Mouse (Mus musculus) limb, embryonic 13.5 days (tissue): Measurements from ENCODE around the gene Prkag2. TPM values are rescaled to one million over a fixed set of nuclear protein-coding genes. Genes with fewer than 3 reads are reported as not detected.
A peak's percentile ranks its signal among the peaks of the same experiment; 100 is the strongest.

Source experiments
- ATAC-seq: fragments of 200-750 bp; cut with Nextera tagmentation; 2 replicates; pipeline ENCODE4 v1.8.0; 2017; ENCODE audit warnings: low read depth, moderate number of reproducible peaks, moderate TSS enrichment; ENCODE audit not compliant: low FRiP score
- H3K27ac ChIP-seq: fragments of 300-500 bp; sonication (generic); 2 replicates; pipeline ENCODE4 v1.5.1; 2015; ENCODE audit warnings: inconsistent platforms, mild to moderate bottlenecking, moderate library complexity
- H3K27me3 ChIP-seq: fragments of 300-500 bp; sonication (generic); 2 replicates; pipeline ENCODE4 v1.6.1; 2015; ENCODE audit warnings: mild to moderate bottlenecking, inconsistent platforms
- H3K36me3 ChIP-seq: fragments of 300-500 bp; sonication (generic); 2 replicates; pipeline ENCODE4 v1.6.1; 2015; ENCODE audit warnings: inconsistent platforms, mild to moderate bottlenecking, moderate library complexity
- H3K4me1 ChIP-seq: fragments of 300-500 bp; sonication (generic); 2 replicates; pipeline ENCODE4 v1.6.1; 2015; ENCODE audit warnings: inconsistent platforms
- H3K4me2 ChIP-seq: fragments of 300-500 bp; sonication (generic); replicated peaks from 2 replicates; pipeline ENCODE4 v1.6.1; 2015; ENCODE audit warnings: inconsistent platforms, mild to moderate bottlenecking, moderate library complexity
- H3K4me3 ChIP-seq: fragments of 300-500 bp; sonication (generic); 2 replicates; pipeline ENCODE4 v1.5.1; 2015; ENCODE audit warnings: moderate library complexity, mild to moderate bottlenecking, inconsistent platforms
- H3K9ac ChIP-seq: fragments of 300-500 bp; sonication (generic); 2 replicates; pipeline ENCODE4 v1.6.1; 2015; ENCODE audit warnings: mild to moderate bottlenecking, inconsistent platforms
- H3K9me3 ChIP-seq: fragments of 300-500 bp; sonication (generic); 2 replicates; pipeline ENCODE4 v1.6.1; 2016; ENCODE audit warnings: inconsistent platforms
- WGBS: fragments of 180-500 bp; shearing (Covaris S2); methylation state at CpG from one replicate; pipeline ENCODE4 v1.1.7; 2015; 5-methylcytosine and 5-hydroxymethylcytosine counted together
- polyA plus RNA-seq: library from polyadenylated mRNA; unstranded; fragments of >200 nt; fragmentation: Nextera tagmentation; extraction: Ambion mirVana; gene quantifications from 2 replicates; pipeline ENCODE4 v1.2.1, GENCODE M21; 2015

Prkag2 gene
- 21.0 and 21.3 TPM in 2 replicates for polyA plus RNA-seq

DNA sequence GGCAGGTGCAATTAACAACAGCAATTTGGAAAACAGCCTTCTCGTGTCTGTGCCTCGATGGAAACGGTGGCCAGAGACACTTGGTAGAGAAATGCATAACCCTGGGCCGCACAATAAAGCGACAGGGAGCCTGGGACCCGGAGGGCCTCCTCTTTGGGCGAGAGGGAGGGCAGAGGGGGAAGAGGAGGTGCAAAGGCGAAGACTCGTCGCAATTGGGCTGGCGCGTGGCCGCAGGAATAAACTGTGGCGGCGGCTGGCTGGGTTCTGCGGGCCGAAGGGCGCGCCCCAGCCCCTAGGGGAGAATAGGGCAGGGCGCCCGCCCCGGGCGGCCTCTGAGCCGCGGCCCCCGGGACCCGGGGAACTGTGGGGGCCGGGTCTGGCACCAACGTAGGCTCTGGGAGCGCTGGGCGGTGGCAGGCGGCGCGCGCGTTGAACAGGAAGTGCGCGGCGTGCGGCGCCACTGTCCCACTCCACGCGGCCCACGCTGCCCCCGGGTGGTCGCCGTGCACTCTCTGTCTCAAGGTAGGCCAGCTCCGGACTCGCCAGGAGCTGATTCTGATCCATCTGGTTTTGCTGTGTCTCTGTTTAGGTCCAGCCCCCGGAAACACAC, at the start of gene Prkag2:
TSS of gene Prkag2 (minus strand) at position 127 of the 610 bp plus-strand sequence.
- Histone ChIP-seq H3K36me3 (no peaks in the 10 kb centered on the region), H3K27me3 (peaks cover 62% of the 10 kb centered on the region), H3K27ac (no peak within 1 kb of the TSS), H3K4me3 (peak within 1 kb of the TSS; percentile 64), H3K4me1 (peaks cover 21% of the 10 kb centered on the region), H3K9ac (peak within 1 kb of the TSS; percentile 68), H3K9me3 (no peaks in the 10 kb centered on the region), H3K4me2 (peak within 1 kb of the TSS; percentile 100)
- under 1% methylated on average over 24 of the region's 50 CpGs for WGBS
- peak; percentile 49 for ATAC-seq

DNA sequence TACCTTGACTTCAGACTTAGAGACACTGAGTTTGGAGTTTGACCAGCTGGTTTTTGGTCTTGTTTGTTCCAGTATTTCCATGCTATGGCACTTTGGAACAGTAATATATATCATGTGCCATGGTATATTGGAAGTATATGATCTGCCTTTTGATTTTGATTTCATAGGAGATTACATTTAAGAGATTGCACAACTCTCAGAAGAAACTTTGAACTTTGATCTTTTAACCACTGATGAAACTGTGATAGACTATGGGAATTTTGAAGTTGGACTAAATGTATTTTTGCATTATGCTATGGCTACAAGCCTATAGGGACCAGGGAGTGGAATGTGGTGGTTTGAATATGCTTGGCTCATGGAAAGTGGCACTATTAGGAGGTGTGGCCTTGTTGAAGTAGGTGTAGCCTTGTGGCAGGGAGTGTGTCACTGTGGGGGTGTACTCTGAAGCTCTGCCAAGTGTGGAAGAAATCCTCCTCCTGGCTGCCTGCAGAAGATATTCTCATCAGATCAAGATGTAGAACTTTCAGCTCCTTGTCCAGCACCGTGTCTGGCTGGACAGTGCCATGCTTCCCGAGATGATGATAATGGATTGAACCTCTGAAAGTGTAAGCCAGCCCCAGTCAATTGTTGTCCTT, 49.0 kb upstream of the Prkag2 start:
- H3K27me3 ChIP-seq = no peaks in the 10 kb centered on the region
- H3K4me3 ChIP-seq = no peak overlapping the region
- H3K4me1 ChIP-seq = no peaks in the 10 kb centered on the region
- WGBS = 74% methylated on average over 2 of the region's 2 CpGs
- no peak for ATAC-seq
- H3K36me3 ChIP-seq = no peaks in the 10 kb centered on the region
- H3K9ac ChIP-seq = no peak overlapping the region
- H3K4me2 ChIP-seq = no peak overlapping the region
- no peak overlapping the region for H3K27ac ChIP-seq
- H3K9me3 ChIP-seq = no peaks in the 10 kb centered on the region

DNA sequence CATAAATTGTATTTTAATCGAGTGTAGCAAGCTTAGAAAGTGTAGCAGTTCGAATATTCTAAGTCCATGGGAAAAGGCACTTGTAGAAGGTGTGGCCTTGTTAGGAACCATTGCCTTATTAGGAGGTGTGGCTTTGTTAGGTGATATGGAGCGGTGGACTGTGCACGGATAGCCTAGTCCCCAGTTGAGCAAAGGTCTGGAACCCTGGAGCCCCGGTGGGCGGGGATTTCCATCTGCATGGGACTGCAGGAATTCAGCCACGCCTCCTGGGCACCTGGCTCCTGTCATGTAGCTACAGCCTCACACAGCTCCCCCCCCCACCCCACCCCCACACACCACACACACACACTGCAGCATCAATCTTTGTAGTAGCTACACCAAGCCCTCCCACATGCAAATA, 46.3 kb upstream of the Prkag2 start:
- Histone ChIP-seq H3K9me3 (no peaks in the 10 kb centered on the region), H3K4me1 (no peaks in the 10 kb centered on the region), H3K9ac (no peak overlapping the region), H3K36me3 (no peaks in the 10 kb centered on the region), H3K27me3 (no peaks in the 10 kb centered on the region), H3K4me2 (no peak overlapping the region), H3K4me3 (no peak overlapping the region), H3K27ac (no peak overlapping the region)
- ATAC-seq = no peak
- WGBS = 68% methylated on average over 7 of the region's 7 CpGs

DNA sequence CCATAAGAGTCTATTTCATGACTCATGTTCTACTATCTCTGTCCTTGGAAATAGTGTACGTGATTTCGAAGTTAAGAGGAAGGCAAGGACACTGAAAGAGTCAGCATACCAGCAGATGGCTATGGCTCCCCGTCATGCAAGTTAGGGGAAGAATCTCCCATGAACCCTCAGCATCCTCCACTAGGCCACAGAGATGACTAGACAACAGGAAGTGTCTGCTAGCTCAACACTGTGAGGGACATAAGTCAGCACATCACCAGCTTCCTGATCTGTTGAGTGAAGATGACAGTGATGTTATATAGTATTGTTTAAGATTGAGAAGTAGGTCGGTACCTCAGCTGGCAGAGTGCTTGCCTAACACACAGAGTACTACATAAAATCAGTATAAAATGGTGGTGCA, 27.4 kb upstream of the Prkag2 start:
- H3K9ac ChIP-seq = no peak overlapping the region
- ATAC-seq = no peak
- WGBS = 89% methylated on average over 4 of the region's 4 CpGs

DNA sequence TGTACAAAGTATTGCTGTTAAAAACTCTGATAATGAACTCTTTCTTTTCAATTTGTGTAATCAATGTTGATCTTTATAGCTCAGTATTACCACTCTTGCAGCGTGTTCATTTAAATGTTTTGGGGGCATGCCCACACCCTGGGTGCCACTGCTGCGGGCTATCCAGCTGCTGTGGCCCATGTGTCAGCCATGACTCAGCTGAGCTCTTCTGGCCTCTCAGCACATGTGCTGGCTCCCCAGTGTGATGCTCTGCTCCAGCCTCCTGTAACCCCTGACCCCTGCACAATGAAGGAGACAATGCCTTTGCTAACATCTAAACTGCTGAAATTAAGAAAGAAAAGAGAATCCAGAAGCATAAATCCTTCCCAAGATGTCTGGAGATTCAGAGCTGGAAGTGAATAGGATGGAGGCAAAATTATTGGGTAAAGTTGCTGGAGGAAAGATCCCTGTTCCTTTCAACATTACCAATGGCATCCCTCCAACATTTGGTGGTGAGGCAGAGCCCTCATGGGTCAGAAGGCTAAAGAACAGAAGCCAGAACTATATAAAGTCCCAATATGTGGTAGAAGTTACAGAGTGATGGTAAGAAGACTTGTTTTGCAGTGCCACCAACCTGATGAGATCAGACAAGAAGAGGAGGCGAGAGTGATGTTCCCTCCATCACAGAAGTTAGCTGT, 25.6 kb upstream of the Prkag2 start:
- Histone ChIP-seq H3K27ac (no peak overlapping the region), H3K9ac (no peak overlapping the region), H3K9me3 (no peaks in the 10 kb centered on the region), H3K4me1 (no peaks in the 10 kb centered on the region), H3K4me3 (no peak overlapping the region), H3K36me3 (no peaks in the 10 kb centered on the region), H3K27me3 (no peaks in the 10 kb centered on the region), H3K4me2 (no peak overlapping the region)
- no peak for ATAC-seq
- 82% methylated on average over 3 of the region's 3 CpGs for WGBS

More for the DNA sequence above, 27.4 kb upstream of the Prkag2 start:
- Histone ChIP-seq H3K36me3 (no peaks in the 10 kb centered on the region), H3K27me3 (no peaks in the 10 kb centered on the region), H3K4me2 (no peak overlapping the region), H3K4me3 (no peak overlapping the region), H3K9me3 (no peaks in the 10 kb centered on the region), H3K27ac (no peak overlapping the region), H3K4me1 (no peaks in the 10 kb centered on the region)

DNA sequence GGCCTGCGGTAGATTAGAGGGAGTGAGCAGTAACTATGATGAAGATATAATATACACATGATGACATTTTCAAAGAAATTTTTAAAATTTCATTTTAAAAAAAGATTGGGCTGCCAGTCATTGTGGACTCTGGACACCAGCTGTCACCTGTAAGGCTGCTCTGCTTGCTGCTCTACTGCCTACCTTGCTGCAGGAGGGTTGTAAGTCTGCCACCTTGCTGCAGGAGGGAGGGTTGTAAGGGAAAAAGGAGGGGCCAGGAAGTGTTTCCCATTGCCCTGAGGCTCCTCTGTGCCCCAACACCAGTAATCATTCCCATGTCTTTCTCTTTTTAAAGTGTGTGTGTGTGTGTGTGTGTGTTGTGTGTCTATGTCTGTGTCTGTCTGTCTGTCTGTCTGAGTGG, 22.1 kb upstream of the Prkag2 start:
- Histone ChIP-seq H3K4me1 (no peaks in the 10 kb centered on the region), H3K4me3 (no peak overlapping the region), H3K9ac (no peak overlapping the region), H3K27ac (no peak overlapping the region), H3K4me2 (no peak overlapping the region), H3K36me3 (no peaks in the 10 kb centered on the region), H3K9me3 (no peaks in the 10 kb centered on the region), H3K27me3 (no peaks in the 10 kb centered on the region)
- ATAC-seq = no peak
- WGBS = 97% methylated on average over 1 of the region's 1 CpGs

DNA sequence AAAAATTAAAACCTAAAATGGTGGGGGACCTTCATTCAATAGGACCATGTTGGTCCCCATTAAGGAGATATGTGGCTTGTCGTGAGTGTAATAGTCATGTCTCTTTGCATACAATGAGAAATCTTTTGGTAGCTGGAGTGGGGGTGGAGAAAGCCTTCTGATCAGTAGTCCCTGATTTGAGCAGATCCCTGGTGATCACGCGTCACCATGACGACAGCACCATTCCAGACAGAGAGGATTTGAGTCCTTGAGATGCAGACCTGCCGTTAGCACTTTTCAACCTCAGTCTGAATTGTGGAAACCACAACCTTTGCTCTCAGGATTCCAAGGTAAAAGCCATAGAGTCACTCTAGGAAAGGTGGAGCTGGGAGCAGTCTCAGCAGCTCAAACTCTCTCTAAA, 18.7 kb upstream of the Prkag2 start:
- Histone ChIP-seq H3K4me1 (no peaks in the 10 kb centered on the region), H3K27me3 (no peaks in the 10 kb centered on the region), H3K9me3 (no peaks in the 10 kb centered on the region; the same call in 1 of the 2 replicates), H3K27ac (no peak overlapping the region), H3K4me3 (no peak overlapping the region), H3K4me2 (no peak overlapping the region), H3K9ac (no peak overlapping the region), H3K36me3 (no peaks in the 10 kb centered on the region)
- WGBS = 79% methylated on average over 5 of the region's 5 CpGs
- ATAC-seq = no peak

DNA sequence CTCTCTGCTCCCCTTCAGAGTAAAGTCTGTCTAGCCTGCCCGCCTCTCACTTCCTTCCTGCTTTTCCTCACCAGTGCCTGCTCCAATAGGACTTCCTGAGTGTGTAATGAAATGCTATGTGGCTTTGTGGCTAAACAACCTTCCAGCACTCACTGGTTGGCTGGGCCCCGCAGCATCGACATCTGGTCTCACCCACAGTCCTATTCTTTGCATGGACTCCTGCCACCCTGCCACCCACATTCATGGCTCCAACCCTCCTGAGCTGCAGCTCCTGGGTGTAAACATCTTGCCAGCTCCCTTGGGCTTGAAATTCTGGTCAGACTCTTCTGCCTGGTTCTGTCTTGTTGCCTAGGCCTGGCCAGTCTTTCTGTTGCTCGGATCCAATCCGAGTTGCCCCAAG, 15.6 kb upstream of the Prkag2 start:
- no peaks in the 10 kb centered on the region; the same call in 1 of the 2 replicates for H3K9me3 ChIP-seq
- no peak overlapping the region for H3K4me2 ChIP-seq
- no peaks in the 10 kb centered on the region for H3K4me1 ChIP-seq
- no peaks in the 10 kb centered on the region for H3K36me3 ChIP-seq
- no peak overlapping the region for H3K4me3 ChIP-seq
- 72% methylated on average over 5 of the region's 5 CpGs for WGBS
- no peak for ATAC-seq
- H3K27ac ChIP-seq = no peak overlapping the region
- H3K27me3 ChIP-seq = no peaks in the 10 kb centered on the region
- no peak overlapping the region for H3K9ac ChIP-seq

DNA sequence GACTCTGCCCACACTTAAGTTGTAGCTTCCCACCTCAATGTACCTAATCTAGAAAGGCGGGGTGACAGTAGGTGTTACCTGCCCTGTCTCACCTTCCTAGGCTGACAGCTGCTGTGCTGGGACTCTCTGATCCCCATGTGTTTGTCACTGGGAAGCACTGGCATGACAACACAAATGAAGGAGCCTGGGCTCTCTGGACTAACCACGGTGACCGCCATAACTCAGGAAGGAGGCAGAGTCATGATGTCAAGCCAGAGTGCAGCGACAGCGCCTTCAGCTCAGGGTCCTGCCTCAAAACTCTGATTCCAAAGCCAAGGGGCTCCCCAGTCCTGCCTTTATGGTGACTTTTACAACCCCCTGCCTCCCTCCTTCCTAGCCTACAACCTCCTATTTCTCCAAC, 14.8 kb upstream of the Prkag2 start:
- H3K27me3 ChIP-seq = no peaks in the 10 kb centered on the region
- H3K4me1 ChIP-seq = no peaks in the 10 kb centered on the region
- WGBS = 65% methylated on average over 5 of the region's 5 CpGs
- H3K27ac ChIP-seq = no peak overlapping the region
- H3K9ac ChIP-seq = no peak overlapping the region
- H3K4me3 ChIP-seq = no peak overlapping the region
- no peaks in the 10 kb centered on the region for H3K36me3 ChIP-seq
- no peaks in the 10 kb centered on the region; the same call in 1 of the 2 replicates for H3K9me3 ChIP-seq
- ATAC-seq = no peak
- H3K4me2 ChIP-seq = no peak overlapping the region

DNA sequence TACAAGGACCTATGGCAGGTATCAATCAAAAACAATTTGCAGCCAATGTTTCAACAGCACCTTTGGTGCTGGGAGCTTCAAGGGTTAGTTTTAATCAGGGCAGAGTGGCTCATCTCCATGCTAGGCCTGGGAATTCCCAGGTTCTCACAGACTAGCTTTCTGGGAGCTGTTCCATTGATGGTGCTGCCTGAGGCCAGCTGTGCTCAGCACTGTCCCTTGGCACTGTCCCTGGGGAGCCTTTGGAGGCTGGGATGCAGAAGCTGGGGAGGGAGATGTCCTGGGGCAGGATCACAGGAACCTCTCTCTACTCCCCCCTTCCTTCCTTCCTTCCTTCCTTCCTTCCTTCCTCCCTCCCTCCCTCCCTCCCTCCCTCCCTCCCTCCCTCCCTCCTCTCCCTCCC, 13.7 kb upstream of the Prkag2 start:
- Histone ChIP-seq H3K9ac (no peak overlapping the region), H3K27me3 (no peaks in the 10 kb centered on the region), H3K4me3 (no peak overlapping the region), H3K36me3 (no peaks in the 10 kb centered on the region), H3K27ac (no peak overlapping the region), H3K9me3 (no peaks in the 10 kb centered on the region; the same call in 1 of the 2 replicates), H3K4me2 (no peak overlapping the region), H3K4me1 (peaks cover 3% of the 10 kb centered on the region; the same call in 1 of the 2 replicates)
- no peak for ATAC-seq

DNA sequence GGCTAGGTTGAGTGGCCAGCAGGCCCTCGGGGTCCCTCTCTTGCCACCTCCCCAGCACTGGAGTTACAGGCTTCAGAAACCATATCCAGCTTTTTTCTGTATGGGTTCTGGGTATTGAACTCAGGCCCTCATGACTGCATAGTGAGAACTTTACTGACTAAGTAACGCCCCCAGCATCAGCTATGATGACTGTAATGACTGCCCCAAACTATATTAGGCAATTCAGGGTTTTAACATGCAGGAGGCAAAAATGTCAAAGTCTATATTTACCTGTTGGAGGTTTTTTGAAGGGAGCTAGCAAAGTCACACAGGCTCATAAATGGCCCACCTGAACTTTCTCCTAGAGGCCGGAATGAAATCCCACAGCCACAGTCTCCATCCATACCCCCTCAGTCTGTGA, 9.9 kb upstream of the Prkag2 start:
- WGBS = 67% methylated on average over 3 of the region's 3 CpGs
- ATAC-seq = no peak
- Histone ChIP-seq H3K27me3 (no peaks in the 10 kb centered on the region), H3K4me3 (no peak overlapping the region), H3K27ac (no peak overlapping the region), H3K4me1 (peaks cover 3% of the 10 kb centered on the region; the same call in 1 of the 2 replicates), H3K36me3 (no peaks in the 10 kb centered on the region), H3K9me3 (no peaks in the 10 kb centered on the region), H3K9ac (no peak overlapping the region), H3K4me2 (no peak overlapping the region)

DNA sequence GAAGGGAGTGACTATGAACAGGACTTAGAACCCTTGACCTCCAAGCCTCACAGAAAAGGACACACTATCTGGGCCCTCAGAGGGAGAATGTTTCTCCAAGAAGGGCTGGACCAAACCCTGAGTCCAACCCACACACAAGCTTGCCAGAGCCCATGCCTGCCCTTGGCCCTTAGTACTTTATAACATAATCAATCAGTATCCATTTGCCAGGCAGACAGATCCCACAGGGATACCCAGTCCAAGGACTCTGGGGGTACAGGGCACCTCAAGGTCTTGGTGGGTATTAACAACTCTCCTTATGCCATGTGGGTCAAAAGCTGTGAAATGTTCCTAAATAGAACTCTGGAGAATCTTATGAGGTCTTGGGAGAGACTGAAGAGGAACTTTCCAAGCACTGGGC, 5.3 kb upstream of the Prkag2 start:
- ATAC-seq = no peak
- no peak overlapping the region for H3K27ac ChIP-seq

More for the DNA sequence above, 5.3 kb upstream of the Prkag2 start:
- no peak overlapping the region for H3K4me3 ChIP-seq
- H3K4me2 ChIP-seq = no peak overlapping the region
- H3K4me1 ChIP-seq = peaks cover 10% of the 10 kb centered on the region
- no peaks in the 10 kb centered on the region for H3K9me3 ChIP-seq
- no peak overlapping the region for H3K9ac ChIP-seq
- H3K36me3 ChIP-seq = no peaks in the 10 kb centered on the region
- peaks cover 17% of the 10 kb centered on the region for H3K27me3 ChIP-seq
